Mouse (Mus musculus) gastrocnemius, adult 2 months (tissue): ENCODE results near the gene Prkn. TPM values are rescaled to one million over a fixed set of nuclear protein-coding genes. Genes with fewer than 3 reads are reported as not detected.

ENCODE experiments used
- DNase-seq: peaks from one replicate; pipeline ENCODE4 v3.0.0; 2022
- H3K27ac ChIP-seq: fragments of 200-600 bp; 2 replicates; pipeline ENCODE4 v1.8.1; 2022; ENCODE audit warnings: mild to moderate bottlenecking
- H3K4me3 ChIP-seq: fragments of 200-600 bp; 2 replicates; pipeline ENCODE4 v1.8.1; 2022; ENCODE audit warnings: mild to moderate bottlenecking, moderate library complexity
- CTCF ChIP-seq: fragments of 200-600 bp; IDR thresholded peaks from 2 replicates; pipeline ENCODE4 v1.8.1; 2022; ENCODE audit warnings: antibody characterized with exemption, mild to moderate bottlenecking, moderate library complexity
- intact Hi-C: fragments of 180-260 bp; cut with DNase I; formaldehyde crosslinking; loops from one replicate; pipeline ENCODE4 v1.15.1; 2025
- total RNA-seq, 2 experiments: library from RNA; stranded (reverse); gene quantifications; 2 replicates each; pipeline ENCODE4 v1.2.3; 2021

Prkn gene
- total RNA-seq, 2 experiments from 2014 or later: 18.4 to 24.7 TPM

- Histone ChIP-seq H3K4me3 (no peak overlapping the region), H3K27ac (no peak overlapping the region)
- no peak for TF ChIP-seq CTCF
- intact Hi-C loops: no loop called here
- no peak for DNase-seq
Measured at GRCm38 (mm10) chr17:11914451-11914850, 1074.3 kb downstream of the Prkn start.

GRCm38 (mm10) chr17:11918123-11918801 lies 1078.1 kb downstream of the Prkn start:
- Histone ChIP-seq H3K4me3 (no peak overlapping the region), H3K27ac (no peak overlapping the region)
- no peak for DNase-seq
- intact Hi-C loops: no loop called here
- peak; percentile 12; the same call in 1 of the 2 replicates for TF ChIP-seq CTCF

DNA sequence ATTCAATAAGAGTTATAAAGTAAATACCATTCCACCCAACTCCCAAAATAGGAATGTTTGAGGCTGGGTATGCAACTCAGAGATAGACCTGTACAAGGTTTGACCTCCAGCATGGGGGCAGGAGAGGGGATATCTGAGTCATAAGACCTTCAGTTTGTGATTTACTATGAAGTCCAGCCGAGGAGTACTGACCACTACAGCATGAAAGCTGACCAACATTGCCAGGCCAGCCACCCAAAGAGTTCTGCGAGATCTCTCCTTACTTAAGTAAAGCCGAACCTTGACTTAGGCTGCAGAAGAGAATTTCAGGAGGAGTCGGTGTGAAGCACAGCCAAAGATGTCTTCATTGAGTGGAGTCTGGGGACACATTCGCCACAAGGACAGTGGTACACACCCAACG lies 1079.4 kb downstream of the Prkn start:
- no peak overlapping the region for H3K27ac ChIP-seq
- DNase-seq: no peak
- intact Hi-C loops: no loop called here
- no peak for TF ChIP-seq CTCF
- no peak overlapping the region for H3K4me3 ChIP-seq

DNA sequence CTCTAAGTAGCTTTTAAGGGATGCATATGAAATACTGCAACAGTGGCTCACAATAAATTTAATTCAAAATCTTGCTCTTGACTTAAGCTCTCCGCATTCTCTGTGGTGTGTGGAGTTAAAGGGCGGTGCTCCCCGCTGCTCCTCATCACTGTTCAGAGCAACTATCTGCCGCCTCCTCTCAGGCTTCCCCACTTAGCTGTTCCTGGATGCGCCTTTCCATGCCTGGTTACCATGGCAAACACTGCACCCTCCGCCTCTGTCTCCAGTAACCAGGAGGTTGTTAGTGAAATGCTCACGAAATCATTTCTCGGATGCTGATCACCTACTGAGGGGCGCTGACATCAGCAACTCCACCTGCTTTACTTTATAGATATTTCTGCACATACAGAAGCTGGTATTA lies 1080.8 kb downstream of the Prkn start:
- Histone ChIP-seq H3K4me3 (no peak overlapping the region), H3K27ac (no peak overlapping the region)
- no peak for DNase-seq
- intact Hi-C loops: no loop called here
- TF ChIP-seq CTCF: no peak

DNA sequence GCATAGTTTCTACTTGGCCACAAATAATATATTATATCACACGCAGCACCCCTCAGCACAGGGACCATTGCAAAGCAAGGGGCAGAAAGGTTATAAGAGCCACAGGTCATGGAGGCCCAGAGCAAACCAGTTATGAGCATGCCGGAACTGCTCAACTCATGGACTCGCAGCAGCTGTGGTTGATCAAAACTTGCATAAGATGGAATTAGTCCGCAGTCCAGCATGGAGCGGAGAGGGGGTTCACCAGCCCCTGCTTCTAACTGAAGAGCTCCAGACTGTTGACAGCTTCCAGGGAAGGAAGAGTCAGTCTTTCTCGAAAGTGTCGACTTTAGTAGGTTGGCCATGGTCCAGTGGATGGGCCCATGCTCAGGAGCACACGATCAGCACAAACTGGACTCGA lies 1083.8 kb downstream of the Prkn start:
- DNase-seq: no peak
- no peak for TF ChIP-seq CTCF
- no peak overlapping the region for H3K4me3 ChIP-seq
- intact Hi-C loops: no loop called here
- no peak overlapping the region for H3K27ac ChIP-seq

DNA sequence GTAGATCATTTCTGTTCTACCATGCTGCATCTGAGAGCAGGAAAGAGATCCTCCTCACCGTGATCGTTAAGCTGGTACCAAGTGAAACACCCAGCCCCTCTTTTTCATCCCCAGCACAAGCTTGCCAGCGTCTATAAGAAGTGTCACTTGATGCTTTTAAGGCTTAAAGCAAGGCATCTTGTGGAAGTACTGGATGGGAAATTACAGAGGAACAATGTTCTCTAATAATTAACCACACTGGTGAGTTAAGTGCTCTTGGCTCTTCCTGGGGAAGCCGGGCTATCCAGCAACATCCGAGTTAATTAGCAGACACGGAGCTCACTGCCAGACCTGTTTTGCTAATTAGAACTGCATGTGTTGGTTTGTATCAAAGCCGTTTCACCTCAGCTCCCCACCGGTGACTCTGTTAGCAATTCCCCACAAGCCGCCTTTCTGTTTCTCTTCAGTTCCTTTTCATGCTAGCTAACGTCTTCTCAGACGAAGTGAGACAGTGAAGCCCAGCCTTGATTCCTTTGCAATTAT lies 1086.7 kb downstream of the Prkn start:
- Histone ChIP-seq H3K4me3 (no peak overlapping the region), H3K27ac (no peak overlapping the region)
- no peak for TF ChIP-seq CTCF
- no peak for DNase-seq
- intact Hi-C loops: no loop called here

GRCm38 (mm10) chr17:11931641-11932040 lies 1091.5 kb downstream of the Prkn start:
- no peak overlapping the region for H3K27ac ChIP-seq
- intact Hi-C loops: no loop called here
- H3K4me3 ChIP-seq: no peak overlapping the region
- no peak for DNase-seq
- TF ChIP-seq CTCF: no peak

DNA sequence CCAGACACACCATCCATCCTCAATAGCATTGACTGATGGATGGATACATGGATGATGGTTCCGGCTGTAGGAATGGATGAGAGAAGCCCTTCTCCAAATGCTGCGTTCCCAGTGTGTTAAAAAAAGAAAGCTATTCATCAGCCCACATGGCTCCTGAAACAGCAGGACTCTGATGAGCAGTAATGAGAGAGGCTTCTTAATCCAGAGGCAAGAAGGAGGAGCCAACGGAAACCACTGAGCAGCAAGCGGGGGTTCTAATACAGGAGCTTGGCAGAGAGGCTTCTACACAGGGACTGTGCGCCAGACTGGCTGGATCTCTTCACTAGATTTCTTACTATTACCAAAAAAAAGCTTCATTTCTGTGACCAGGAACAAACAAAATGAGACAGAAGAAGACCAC lies 1093.6 kb downstream of the Prkn start:
- intact Hi-C loops: no loop called here
- no peak for TF ChIP-seq CTCF
- no peak overlapping the region for H3K27ac ChIP-seq
- DNase-seq: no peak
- H3K4me3 ChIP-seq: no peak overlapping the region

GRCm38 (mm10) chr17:11947436-11947835 lies 1107.3 kb downstream of the Prkn start:
- no peak for TF ChIP-seq CTCF
- H3K4me3 ChIP-seq: no peak overlapping the region
- DNase-seq: no peak
- intact Hi-C loops: no loop called here
- no peak overlapping the region for H3K27ac ChIP-seq

- TF ChIP-seq CTCF: no peak
- no peak for DNase-seq
- intact Hi-C loops: no loop called here
- Histone ChIP-seq H3K4me3 (no peak overlapping the region), H3K27ac (no peak overlapping the region)
Measured at GRCm38 (mm10) chr17:11949551-11950197, 1109.5 kb downstream of the Prkn start.

DNA sequence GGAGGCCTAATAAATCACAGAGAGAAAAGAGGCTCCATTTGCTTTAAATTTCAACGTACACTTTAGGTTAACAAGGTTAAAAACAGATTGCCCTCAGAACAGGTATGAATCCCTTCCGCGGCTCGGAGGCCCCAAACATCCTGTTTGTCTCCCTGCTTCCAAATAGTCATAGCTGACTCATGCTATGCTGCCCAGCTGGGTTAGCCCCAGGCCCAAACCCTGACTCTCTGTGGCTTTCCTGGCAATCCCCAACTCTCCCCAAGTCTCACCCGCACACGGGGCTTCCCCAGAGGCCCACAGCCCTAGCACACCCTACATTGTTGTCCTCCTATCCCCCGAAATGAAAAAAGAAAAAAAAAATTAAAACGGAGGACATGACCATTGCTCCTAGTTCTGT lies 1110.0 kb downstream of the Prkn start:
- no peak for TF ChIP-seq CTCF
- H3K27ac ChIP-seq: no peak overlapping the region
- no peak overlapping the region for H3K4me3 ChIP-seq
- no peak for DNase-seq
- intact Hi-C loops: no loop called here

DNA sequence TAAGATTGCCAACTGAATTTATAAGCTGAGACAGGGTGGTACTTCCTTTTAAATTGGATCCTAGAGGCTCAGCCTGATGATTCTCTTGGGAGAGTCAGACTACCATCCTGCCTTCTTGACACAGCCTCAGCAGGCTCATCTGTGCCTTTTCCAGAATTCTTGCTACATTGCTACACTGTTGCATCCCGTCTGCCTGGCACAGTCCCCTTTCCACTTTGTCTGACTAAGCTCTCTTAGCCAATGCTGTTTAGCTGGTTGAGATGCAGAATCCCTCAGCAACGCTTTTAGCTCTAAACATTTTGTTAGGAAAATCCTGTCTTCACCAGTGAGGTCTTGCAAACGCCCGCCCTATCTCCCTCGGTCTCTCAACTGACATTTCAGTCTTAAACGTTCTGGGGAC lies 1115.1 kb downstream of the Prkn start:
- DNase-seq: no peak
- H3K27ac ChIP-seq: no peak overlapping the region
- intact Hi-C loops: no loop called here
- no peak overlapping the region for H3K4me3 ChIP-seq
- TF ChIP-seq CTCF: no peak

GRCm38 (mm10) chr17:11960492-11960891 lies 1120.3 kb downstream of the Prkn start:
- Histone ChIP-seq H3K4me3 (no peak overlapping the region), H3K27ac (no peak overlapping the region)
- no peak for TF ChIP-seq CTCF
- intact Hi-C loops: no loop called here
- DNase-seq: no peak

DNA sequence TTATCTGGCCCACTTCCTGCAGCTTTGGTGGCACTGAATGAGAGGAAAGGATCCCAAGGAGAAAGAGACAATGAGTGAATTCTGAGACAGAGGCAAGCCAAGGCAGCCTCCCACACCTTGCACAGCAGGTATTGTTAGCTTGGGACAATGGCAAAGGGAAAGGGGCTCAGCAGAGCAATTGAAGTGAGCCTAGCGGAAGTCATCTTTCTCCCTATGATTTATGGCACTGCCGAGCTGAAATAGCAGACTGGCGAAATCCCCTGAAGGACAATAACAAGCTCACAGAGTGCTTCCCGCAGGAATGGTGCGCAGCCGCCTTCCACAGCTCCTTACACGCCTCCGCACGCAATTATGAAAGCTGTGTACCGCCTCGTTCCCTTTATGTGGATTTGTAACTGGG lies 1122.6 kb downstream of the Prkn start:
- TF ChIP-seq CTCF: no peak
- no peak overlapping the region for H3K4me3 ChIP-seq
- intact Hi-C loops: no loop called here

More for the DNA sequence above, 1122.6 kb downstream of the Prkn start:
- H3K27ac ChIP-seq: no peak overlapping the region
- DNase-seq: no peak
